Mouse (Mus musculus) megakaryocyte, embryonic 14.5 days (primary cell): ENCODE data around the gene Irak3.

Source experiments
- FLI1 ChIP-seq: IDR thresholded peaks from 2 replicates; pipeline ENCODE4 v1.6.1; 2012; ENCODE audit warnings: low read length, inconsistent platforms, mixed read lengths
- GATA1 ChIP-seq: IDR thresholded peaks from 3 replicates; pipeline ENCODE4 v1.6.1; 2012; ENCODE audit warnings: mixed read lengths, low read length, inconsistent platforms, borderline replicate concordance

DNA sequence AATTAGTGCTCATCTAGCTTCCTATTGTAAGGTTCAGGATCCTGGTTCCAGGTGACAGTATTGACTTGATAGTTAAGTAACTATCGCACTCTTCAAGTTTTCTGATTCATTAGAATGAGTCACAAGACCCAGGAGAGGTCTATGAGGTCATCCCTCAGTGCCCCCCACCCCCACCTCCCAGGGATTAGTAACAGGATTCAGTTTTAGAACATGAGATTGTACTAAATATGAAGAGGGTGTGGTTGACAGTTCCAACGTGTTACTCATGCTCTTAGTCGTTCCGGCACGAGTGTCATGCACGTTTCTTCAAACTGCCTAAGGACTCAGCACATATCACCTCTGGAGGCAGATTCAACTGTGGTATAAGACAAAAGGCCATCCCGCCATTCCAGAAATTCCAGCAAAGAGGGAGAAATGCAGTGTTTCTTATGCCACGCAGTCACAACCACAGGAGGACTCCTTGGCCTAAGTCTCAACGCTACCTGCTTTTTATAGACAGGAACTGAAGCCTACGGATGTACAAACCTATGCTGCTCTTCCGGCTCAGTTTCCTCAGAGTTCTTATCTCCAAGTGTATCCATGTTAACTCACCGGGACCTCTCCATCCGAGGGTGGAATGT, 2.8 kb upstream of the Irak3 start:
- no peak for TF ChIP-seq GATA1
- TF ChIP-seq FLI1 = no peak
